Mouse (Mus musculus): ENCODE measurements around the gene Ddi2. TPM values are rescaled to one million over a fixed set of nuclear protein-coding genes. Genes with fewer than 3 reads are reported as not detected.
A peak's percentile ranks its signal among the peaks of the same experiment; 100 is the strongest.

Gene Ddi2
- polyA plus RNA-seq, 1 experiment from 2014 or later, result 31.1 TPM

- WGBS, result 78% methylated on average over 6 of the region's 6 CpGs
- Histone ChIP-seq H3K36me3 (peaks cover 18% of the 10 kb centered on the region), H3K9me3 (no peaks in the 10 kb centered on the region), H3K4me3 (replicated peaks) (peak overlapping the region; percentile 87), H3K27me3 (no peaks in the 10 kb centered on the region; the same call in 1 of the 2 replicates), H3K4me1 (replicated peaks) (peaks cover 22% of the 10 kb centered on the region), H3K9ac (replicated peaks) (peak overlapping the region; percentile 95), H3K27ac (0 out of 2 replicates have a peak overlapping the region, but pooled peaks have one; percentile 23), H3K4me2 (peak overlapping the region; percentile 82)
- ATAC-seq (ENCODE audit: insufficient number of reproducible peaks, insufficient read depth, low FRiP score, low TSS enrichment, low read depth), result no peak
Measured at GRCm38 (mm10) chr4:141721961-141722360, 1.3 kb downstream of the Ddi2 start.

GRCm38 (mm10) chr4:141720761-141721523 is 2.3 kb downstream of the Ddi2 start:
- no peaks in the 10 kb centered on the region for H3K9me3 ChIP-seq
- peaks cover 27% of the 10 kb centered on the region for H3K4me1 ChIP-seq (replicated peaks)
- ATAC-seq (ENCODE audit: insufficient number of reproducible peaks, insufficient read depth, low FRiP score, low TSS enrichment, low read depth), result no peak
- no peak overlapping the region for H3K9ac ChIP-seq (replicated peaks)
- no peak overlapping the region for H3K4me3 ChIP-seq (replicated peaks)
- no peak overlapping the region for H3K27ac ChIP-seq
- H3K4me2 ChIP-seq, result peak overlapping the region; percentile 82; the same call in 1 of the 2 replicates
- H3K36me3 ChIP-seq, result peaks cover 25% of the 10 kb centered on the region
- WGBS, result 82% methylated on average over 6 of the region's 6 CpGs
- no peaks in the 10 kb centered on the region; the same call in 1 of the 2 replicates for H3K27me3 ChIP-seq

GRCm38 (mm10) chr4:141719304-141719703 is 3.9 kb downstream of the Ddi2 start:
- Histone ChIP-seq H3K9me3 (no peaks in the 10 kb centered on the region), H3K27me3 (no peaks in the 10 kb centered on the region), H3K4me1 (replicated peaks) (peaks cover 40% of the 10 kb centered on the region), H3K4me3 (replicated peaks) (no peak overlapping the region), H3K4me2 (no peak overlapping the region), H3K27ac (no peak overlapping the region), H3K9ac (replicated peaks) (no peak overlapping the region), H3K36me3 (peaks cover 27% of the 10 kb centered on the region)
- no peak for ATAC-seq (ENCODE audit: insufficient number of reproducible peaks, insufficient read depth, low FRiP score, low TSS enrichment, low read depth)
- WGBS, result 91% methylated on average over 1 of the region's 1 CpGs

GRCm38 (mm10) chr4:141717633-141718032 is 5.6 kb downstream of the Ddi2 start:
- Histone ChIP-seq H3K36me3 (peaks cover 36% of the 10 kb centered on the region), H3K9ac (replicated peaks) (no peak overlapping the region), H3K4me1 (replicated peaks) (peaks cover 47% of the 10 kb centered on the region), H3K4me2 (no peak overlapping the region), H3K4me3 (replicated peaks) (no peak overlapping the region), H3K27ac (no peak overlapping the region), H3K27me3 (no peaks in the 10 kb centered on the region), H3K9me3 (no peaks in the 10 kb centered on the region)
- no peak for ATAC-seq (ENCODE audit: insufficient number of reproducible peaks, insufficient read depth, low FRiP score, low TSS enrichment, low read depth)
- 85% methylated on average over 4 of the region's 4 CpGs for WGBS

GRCm38 (mm10) chr4:141715027-141715426 is 8.2 kb downstream of the Ddi2 start:
- ATAC-seq (ENCODE audit: insufficient number of reproducible peaks, insufficient read depth, low FRiP score, low TSS enrichment, low read depth), result 0 out of 2 replicates have a peak, but pooled peaks have one; percentile 63
- H3K4me2 ChIP-seq, result peak overlapping the region; percentile 8; the same call in 1 of the 2 replicates
- H3K9ac ChIP-seq (replicated peaks), result no peak overlapping the region
- H3K27ac ChIP-seq, result peak overlapping the region; percentile 64
- H3K4me3 ChIP-seq (replicated peaks), result no peak overlapping the region
- no peaks in the 10 kb centered on the region for H3K9me3 ChIP-seq
- H3K36me3 ChIP-seq, result peaks cover 54% of the 10 kb centered on the region
- 33% methylated on average over 2 of the region's 2 CpGs for WGBS
- H3K4me1 ChIP-seq (replicated peaks), result peaks cover 33% of the 10 kb centered on the region
- no peaks in the 10 kb centered on the region for H3K27me3 ChIP-seq

- 43% methylated on average over 5 of the region's 5 CpGs for WGBS
- H3K4me1 ChIP-seq (replicated peaks), result peaks cover 30% of the 10 kb centered on the region
- H3K27me3 ChIP-seq, result no peaks in the 10 kb centered on the region
- no peak for ATAC-seq (ENCODE audit: insufficient number of reproducible peaks, insufficient read depth, low FRiP score, low TSS enrichment, low read depth)
- peak overlapping the region; percentile 36; the same call in 1 of the 2 replicates for H3K27ac ChIP-seq
- peaks cover 64% of the 10 kb centered on the region for H3K36me3 ChIP-seq
- H3K4me2 ChIP-seq, result no peak overlapping the region
- H3K9me3 ChIP-seq, result no peaks in the 10 kb centered on the region
- no peak overlapping the region for H3K9ac ChIP-seq (replicated peaks)
- H3K4me3 ChIP-seq (replicated peaks), result no peak overlapping the region
Measured at GRCm38 (mm10) chr4:141713598-141714142, 9.5 kb downstream of the Ddi2 start.

- peaks cover 26% of the 10 kb centered on the region for H3K4me1 ChIP-seq (replicated peaks)
- no peak overlapping the region for H3K9ac ChIP-seq (replicated peaks)
- H3K4me3 ChIP-seq (replicated peaks), result no peak overlapping the region
- no peak for ATAC-seq (ENCODE audit: insufficient number of reproducible peaks, insufficient read depth, low FRiP score, low TSS enrichment, low read depth)
- H3K4me2 ChIP-seq, result no peak overlapping the region
- H3K27ac ChIP-seq, result no peak overlapping the region
- H3K27me3 ChIP-seq, result no peaks in the 10 kb centered on the region
- peaks cover 75% of the 10 kb centered on the region for H3K36me3 ChIP-seq
- WGBS, result 100% methylated on average over 1 of the region's 1 CpGs
- no peaks in the 10 kb centered on the region for H3K9me3 ChIP-seq
Measured at GRCm38 (mm10) chr4:141711250-141711649, 12.0 kb downstream of the Ddi2 start.

- peaks cover 95% of the 10 kb centered on the region for H3K36me3 ChIP-seq
- H3K4me1 ChIP-seq (replicated peaks), result peaks cover 8% of the 10 kb centered on the region
- no peak for ATAC-seq (ENCODE audit: insufficient number of reproducible peaks, insufficient read depth, low FRiP score, low TSS enrichment, low read depth)
- no peaks in the 10 kb centered on the region for H3K9me3 ChIP-seq
- 99% methylated on average over 2 of the region's 2 CpGs for WGBS
- H3K9ac ChIP-seq (replicated peaks), result no peak overlapping the region
- no peak overlapping the region for H3K4me3 ChIP-seq (replicated peaks)
- H3K27me3 ChIP-seq, result no peaks in the 10 kb centered on the region
- no peak overlapping the region for H3K4me2 ChIP-seq
- no peak overlapping the region for H3K27ac ChIP-seq
Measured at GRCm38 (mm10) chr4:141708971-141709370, 14.2 kb downstream of the Ddi2 start.

GRCm38 (mm10) chr4:141708005-141708404 is 15.2 kb downstream of the Ddi2 start:
- Histone ChIP-seq H3K4me1 (replicated peaks) (no peaks in the 10 kb centered on the region), H3K27me3 (no peaks in the 10 kb centered on the region), H3K9me3 (no peaks in the 10 kb centered on the region), H3K4me3 (replicated peaks) (no peak overlapping the region), H3K9ac (replicated peaks) (no peak overlapping the region), H3K36me3 (peaks cover 99% of the 10 kb centered on the region), H3K4me2 (no peak overlapping the region), H3K27ac (no peak overlapping the region)
- 91% methylated on average over 7 of the region's 7 CpGs for WGBS
- ATAC-seq (ENCODE audit: insufficient number of reproducible peaks, insufficient read depth, low FRiP score, low TSS enrichment, low read depth), result no peak

GRCm38 (mm10) chr4:141705331-141705730 is 17.9 kb downstream of the Ddi2 start:
- no peak for ATAC-seq (ENCODE audit: insufficient number of reproducible peaks, insufficient read depth, low FRiP score, low TSS enrichment, low read depth)

GRCm38 (mm10) chr4:141704625-141705024 is 18.6 kb downstream of the Ddi2 start:
- Histone ChIP-seq H3K36me3 (peaks cover 99% of the 10 kb centered on the region), H3K27ac (no peak overlapping the region), H3K4me1 (replicated peaks) (no peaks in the 10 kb centered on the region), H3K9ac (replicated peaks) (no peak overlapping the region), H3K4me3 (replicated peaks) (no peak overlapping the region), H3K9me3 (no peaks in the 10 kb centered on the region), H3K4me2 (no peak overlapping the region), H3K27me3 (no peaks in the 10 kb centered on the region)
- ATAC-seq (ENCODE audit: insufficient number of reproducible peaks, insufficient read depth, low FRiP score, low TSS enrichment, low read depth), result no peak
- 87% methylated on average over 2 of the region's 2 CpGs for WGBS

More at GRCm38 (mm10) chr4:141705331-141705730, 17.9 kb downstream of the Ddi2 start:
- no peak overlapping the region for H3K9ac ChIP-seq (replicated peaks)
- H3K27ac ChIP-seq, result no peak overlapping the region
- H3K9me3 ChIP-seq, result no peaks in the 10 kb centered on the region
- H3K4me1 ChIP-seq (replicated peaks), result no peaks in the 10 kb centered on the region
- no peak overlapping the region for H3K4me3 ChIP-seq (replicated peaks)
- H3K27me3 ChIP-seq, result no peaks in the 10 kb centered on the region
- H3K36me3 ChIP-seq, result peaks cover 98% of the 10 kb centered on the region
- 94% methylated on average over 4 of the region's 4 CpGs for WGBS
- H3K4me2 ChIP-seq, result no peak overlapping the region
